Mouse (Mus musculus) forebrain, embryonic 15.5 days (tissue): Measurements from ENCODE around the gene Pygo1. TPM values are rescaled to one million over a fixed set of nuclear protein-coding genes. Genes with fewer than 3 reads are reported as not detected.
A peak's percentile ranks its signal among the peaks of the same experiment; 100 is the strongest.

Experiments used
- ATAC-seq: fragments of 200-750 bp; cut with Nextera tagmentation; replicated peaks from 2 replicates; pipeline ENCODE4 v1.8.0; 2017; ENCODE audit warnings: mild to moderate bottlenecking, moderate TSS enrichment, moderate library complexity
- H3K27ac ChIP-seq: fragments of 300-500 bp; sonication (generic); replicated peaks from 2 replicates; pipeline ENCODE4 v1.5.1; 2015; ENCODE audit warnings: mild to moderate bottlenecking, inconsistent platforms
- H3K27me3 ChIP-seq: fragments of 300-500 bp; sonication (generic); 2 replicates; pipeline ENCODE4 v1.6.1; 2015; ENCODE audit warnings: inconsistent platforms
- H3K36me3 ChIP-seq: fragments of 300-500 bp; sonication (generic); 2 replicates; pipeline ENCODE4 v1.6.1; 2015; ENCODE audit warnings: mild to moderate bottlenecking, inconsistent platforms
- H3K4me1 ChIP-seq: fragments of 300-500 bp; sonication (generic); 2 replicates; pipeline ENCODE4 v1.6.1; 2015; ENCODE audit warnings: inconsistent platforms
- H3K4me2 ChIP-seq: fragments of 300-500 bp; sonication (generic); replicated peaks from 2 replicates; pipeline ENCODE4 v1.6.1; 2015; ENCODE audit warnings: mild to moderate bottlenecking, inconsistent platforms
- H3K4me3 ChIP-seq: fragments of 300-500 bp; sonication (generic); 2 replicates; pipeline ENCODE4 v1.5.1; 2015; ENCODE audit warnings: mild to moderate bottlenecking, inconsistent platforms
- H3K9ac ChIP-seq: fragments of 300-500 bp; sonication (generic); replicated peaks from 2 replicates; pipeline ENCODE4 v1.6.1; 2015; ENCODE audit warnings: mild to moderate bottlenecking, inconsistent platforms
- H3K9me3 ChIP-seq: fragments of 300-500 bp; sonication (generic); 2 replicates; pipeline ENCODE4 v1.6.1; 2016; ENCODE audit warnings: inconsistent platforms
- WGBS: fragments of 180-500 bp; shearing (Covaris S2); methylation state at CpG from one replicate; pipeline ENCODE4 v1.1.7; 2015; ENCODE audit warnings: mixed read lengths; 5-methylcytosine and 5-hydroxymethylcytosine counted together
- polyA plus RNA-seq: library from polyadenylated mRNA; unstranded; fragments of >200 nt; fragmentation: Nextera tagmentation; extraction: Ambion mirVana; gene quantifications from 2 replicates; pipeline ENCODE4 v1.2.1, GENCODE M21; 2015

Pygo1 gene
- polyA plus RNA-seq, 1 experiment from 2014 or later = 15.4 TPM

- no peak overlapping the region for H3K27ac ChIP-seq
- no peak for ATAC-seq
- H3K4me1 ChIP-seq = no peaks in the 10 kb centered on the region
- 93% methylated on average over 13 of the region's 13 CpGs for WGBS
- H3K9me3 ChIP-seq = no peaks in the 10 kb centered on the region
- no peak overlapping the region for H3K4me3 ChIP-seq
- H3K9ac ChIP-seq = no peak overlapping the region
- no peak overlapping the region for H3K4me2 ChIP-seq
- H3K27me3 ChIP-seq = no peaks in the 10 kb centered on the region
- peaks cover 26% of the 10 kb centered on the region for H3K36me3 ChIP-seq
These were observed 18.8 kb downstream of the Pygo1 start for GRCm38 (mm10) chr9:72944286-72944685.

DNA sequence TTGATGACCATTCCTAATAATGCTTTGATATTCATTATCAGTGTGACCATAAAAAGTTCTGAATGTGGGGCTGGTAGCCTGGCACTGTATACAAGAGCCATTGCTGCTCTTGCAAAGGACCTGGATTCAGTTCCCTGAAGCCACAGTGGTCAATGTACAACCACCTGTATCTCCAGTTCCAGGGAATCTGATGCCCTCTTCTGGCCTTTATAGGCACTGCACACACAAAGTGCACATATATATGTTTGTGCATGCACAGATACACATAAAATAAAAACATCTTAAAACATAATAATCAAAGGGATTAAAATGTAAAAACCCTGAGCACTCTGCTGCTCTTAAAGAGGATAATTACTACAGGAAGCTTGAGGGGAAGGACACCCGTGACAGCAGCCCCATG, 21.6 kb downstream of the Pygo1 start:
- H3K9ac ChIP-seq = no peak overlapping the region
- no peak for ATAC-seq
- H3K27ac ChIP-seq = no peak overlapping the region
- H3K4me3 ChIP-seq = no peak overlapping the region
- H3K4me1 ChIP-seq = no peaks in the 10 kb centered on the region
- H3K36me3 ChIP-seq = peaks cover 26% of the 10 kb centered on the region
- H3K4me2 ChIP-seq = no peak overlapping the region
- no peaks in the 10 kb centered on the region for H3K27me3 ChIP-seq
- WGBS = 100% methylated on average over 1 of the region's 1 CpGs
- no peaks in the 10 kb centered on the region for H3K9me3 ChIP-seq

DNA sequence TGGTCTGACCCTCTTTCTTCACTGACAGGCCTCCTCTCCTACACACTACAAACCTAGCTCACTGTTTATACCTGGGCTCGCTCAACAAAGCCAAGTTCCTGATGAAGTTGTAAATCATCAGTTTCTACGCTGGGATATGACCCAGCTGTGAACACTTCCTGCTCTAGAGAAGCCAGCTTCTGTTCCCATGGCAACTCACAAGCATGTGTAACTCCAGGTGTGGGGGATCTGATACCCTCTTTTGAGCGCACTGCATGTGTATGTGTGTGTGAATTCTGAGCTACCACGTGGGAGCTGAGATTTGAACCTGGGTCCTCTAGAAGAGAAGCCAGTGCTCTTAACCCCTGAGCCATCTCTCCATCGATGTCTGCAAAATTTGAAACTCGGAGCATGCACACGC, 24.1 kb downstream of the Pygo1 start:
- ATAC-seq = no peak
- no peak overlapping the region for H3K4me3 ChIP-seq
- H3K36me3 ChIP-seq = peaks cover 25% of the 10 kb centered on the region
- 0 out of 2 replicates have a peak overlapping the region, but pooled peaks have one; percentile 14 for H3K27ac ChIP-seq
- H3K4me1 ChIP-seq = no peaks in the 10 kb centered on the region
- H3K9ac ChIP-seq = no peak overlapping the region
- 78% methylated on average over 7 of the region's 7 CpGs for WGBS
- no peak overlapping the region for H3K4me2 ChIP-seq
- H3K27me3 ChIP-seq = no peaks in the 10 kb centered on the region
- no peaks in the 10 kb centered on the region for H3K9me3 ChIP-seq

DNA sequence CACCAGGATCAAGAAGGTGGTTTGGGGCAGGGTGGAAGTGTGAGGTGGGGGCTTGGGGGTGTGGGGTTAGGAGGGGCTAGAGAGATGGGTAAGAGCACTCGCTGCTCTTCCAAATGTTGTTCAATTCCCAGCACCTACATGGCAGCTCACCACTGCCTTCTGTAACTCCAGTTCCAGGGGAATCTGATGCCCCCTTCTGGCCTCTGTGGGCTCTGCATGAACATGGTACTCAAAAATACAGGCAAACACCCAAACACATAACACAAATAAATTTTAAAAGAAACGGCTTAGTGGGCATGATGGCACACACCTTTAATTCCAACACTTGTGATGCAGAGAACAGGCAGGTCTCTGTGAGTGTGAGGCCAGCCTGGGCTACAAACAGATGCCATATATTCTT, 29.3 kb downstream of the Pygo1 start:
- no peak overlapping the region for H3K4me2 ChIP-seq
- no peak overlapping the region for H3K9ac ChIP-seq
- H3K27me3 ChIP-seq = no peaks in the 10 kb centered on the region
- H3K4me3 ChIP-seq = no peak overlapping the region
- WGBS = 57% methylated on average over 2 of the region's 2 CpGs
- no peaks in the 10 kb centered on the region for H3K36me3 ChIP-seq
- peaks cover 12% of the 10 kb centered on the region for H3K4me1 ChIP-seq
- H3K9me3 ChIP-seq = no peaks in the 10 kb centered on the region
- ATAC-seq = no peak
- no peak overlapping the region for H3K27ac ChIP-seq

DNA sequence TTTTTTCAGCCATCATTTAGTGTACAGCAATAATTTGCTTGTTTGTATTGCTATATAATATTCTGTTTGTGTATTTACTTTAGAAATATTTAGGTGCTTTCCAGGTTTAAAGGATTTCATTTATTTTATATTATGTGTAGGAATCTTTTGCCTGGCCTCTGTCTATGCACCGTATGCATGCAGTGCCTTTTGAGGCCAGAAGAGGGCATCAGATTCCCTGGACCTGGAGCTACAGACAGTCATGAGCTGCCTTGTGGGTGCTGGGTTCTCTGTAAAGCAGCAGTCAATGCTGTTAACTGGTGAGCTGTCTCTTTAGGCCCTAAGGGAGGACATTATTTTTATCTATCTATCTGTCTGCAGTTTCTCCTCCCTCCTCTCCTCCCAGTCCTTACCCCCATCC, 30.1 kb downstream of the Pygo1 start:
- no peak overlapping the region for H3K4me2 ChIP-seq
- ATAC-seq = no peak

GRCm38 (mm10) chr9:72958521-72959450, 33.3 kb downstream of the Pygo1 start, which contains the start of the genes Dyx1c1 and Gm44503:
Gene Dyx1c1 (plus strand): TSS chr9:72958785.
Gene Gm44503 (plus strand): TSS chr9:72958852.
- Histone ChIP-seq H3K4me1 (peaks cover 12% of the 10 kb centered on the region), H3K9ac (peak within 1 kb of the TSS; percentile 49), H3K4me3 (peak within 1 kb of the TSS; percentile 61), H3K27me3 (no peaks in the 10 kb centered on the region), H3K4me2 (peak within 1 kb of the TSS; percentile 56), H3K27ac (peak within 1 kb of the TSS; percentile 63), H3K36me3 (no peaks in the 10 kb centered on the region), H3K9me3 (no peaks in the 10 kb centered on the region)
- 1% methylated on average over 43 of the region's 43 CpGs for WGBS
- peak; percentile 95 for ATAC-seq

More for the DNA sequence above, 30.1 kb downstream of the Pygo1 start:
- Histone ChIP-seq H3K4me1 (peaks cover 12% of the 10 kb centered on the region), H3K36me3 (no peaks in the 10 kb centered on the region), H3K27me3 (no peaks in the 10 kb centered on the region), H3K9ac (no peak overlapping the region), H3K9me3 (no peaks in the 10 kb centered on the region), H3K27ac (no peak overlapping the region), H3K4me3 (no peak overlapping the region)
- WGBS = 21% methylated on average over 1 of the region's 1 CpGs

DNA sequence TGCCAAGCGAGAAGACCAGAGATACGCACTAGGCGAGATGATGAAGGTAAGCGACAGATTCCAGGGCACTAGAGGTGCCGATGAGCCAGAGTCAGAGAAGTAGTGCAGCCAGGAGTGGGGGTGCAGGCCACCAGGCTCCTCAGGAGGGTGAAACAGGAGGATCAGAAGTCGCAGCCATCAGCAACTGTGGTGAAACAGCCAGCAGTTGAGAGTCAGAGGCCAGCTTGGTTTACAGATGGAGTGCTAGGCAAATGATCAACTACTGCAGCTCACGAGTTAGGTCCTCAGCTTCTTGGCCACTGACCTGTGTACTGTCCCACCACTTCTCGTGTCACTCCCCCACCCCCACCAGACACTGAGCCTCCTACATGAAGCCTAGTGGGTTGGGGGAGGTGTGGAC, 35.9 kb downstream of the Pygo1 start:
- WGBS = 70% methylated on average over 8 of the region's 8 CpGs
- H3K27ac ChIP-seq = no peak overlapping the region

GRCm38 (mm10) chr9:72961959-72962358, 36.5 kb downstream of the Pygo1 start:
- no peak overlapping the region for H3K4me3 ChIP-seq
- no peak overlapping the region for H3K4me2 ChIP-seq
- H3K9ac ChIP-seq = no peak overlapping the region
- 80% methylated on average over 15 of the region's 15 CpGs for WGBS
- no peaks in the 10 kb centered on the region for H3K36me3 ChIP-seq
- H3K4me1 ChIP-seq = peaks cover 12% of the 10 kb centered on the region
- no peaks in the 10 kb centered on the region for H3K9me3 ChIP-seq
- H3K27me3 ChIP-seq = no peaks in the 10 kb centered on the region
- no peak for ATAC-seq
- H3K27ac ChIP-seq = no peak overlapping the region

More for the DNA sequence above, 35.9 kb downstream of the Pygo1 start:
- ATAC-seq = no peak
- Histone ChIP-seq H3K27me3 (no peaks in the 10 kb centered on the region), H3K4me1 (peaks cover 12% of the 10 kb centered on the region), H3K9ac (no peak overlapping the region), H3K36me3 (no peaks in the 10 kb centered on the region), H3K4me3 (no peak overlapping the region), H3K9me3 (no peaks in the 10 kb centered on the region), H3K4me2 (no peak overlapping the region)

DNA sequence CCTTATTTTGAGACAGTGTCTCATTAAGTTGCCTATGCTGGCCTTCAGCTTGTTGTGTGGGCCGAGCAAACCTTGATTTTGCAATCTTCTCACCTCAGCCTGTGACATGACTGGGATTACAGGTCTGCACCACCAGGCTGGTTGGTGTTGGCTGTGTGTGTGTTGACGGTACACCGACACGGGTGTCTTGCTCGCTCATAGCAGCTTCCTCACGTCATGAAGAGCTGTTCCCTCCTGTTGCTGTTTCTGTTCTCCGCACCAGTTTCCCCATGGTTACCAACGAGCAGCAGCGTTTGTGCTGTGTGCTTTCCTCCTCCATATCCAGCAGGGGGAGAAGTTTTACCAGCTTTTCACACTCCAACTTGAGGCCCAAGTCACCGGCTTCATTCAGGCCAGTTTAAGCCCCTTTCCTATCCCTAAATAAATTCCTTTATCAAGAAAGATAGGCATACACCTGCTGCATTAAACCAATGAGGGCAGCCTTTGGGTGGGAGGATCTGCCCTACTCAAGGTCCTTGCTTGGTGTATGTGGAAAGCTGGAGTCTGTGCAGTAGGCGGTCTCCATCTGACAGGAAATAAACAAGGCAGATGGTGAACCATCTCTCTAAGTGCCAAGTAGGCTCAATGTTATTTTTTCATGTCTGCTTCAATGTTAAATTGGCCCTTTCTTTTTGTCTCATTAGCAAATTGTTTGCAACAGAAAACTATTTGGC, 43.1 kb downstream of the Pygo1 start:
- no peaks in the 10 kb centered on the region for H3K9me3 ChIP-seq
- WGBS = 22% methylated on average over 11 of the region's 11 CpGs

GRCm38 (mm10) chr9:72969874-72970273, 44.4 kb downstream of the Pygo1 start:
- H3K27me3 ChIP-seq = no peaks in the 10 kb centered on the region
- H3K36me3 ChIP-seq = no peaks in the 10 kb centered on the region
- no peak overlapping the region for H3K4me3 ChIP-seq
- no peaks in the 10 kb centered on the region for H3K9me3 ChIP-seq
- no peak overlapping the region for H3K4me2 ChIP-seq
- peaks cover 10% of the 10 kb centered on the region for H3K4me1 ChIP-seq
- H3K9ac ChIP-seq = no peak overlapping the region
- 72% methylated on average over 7 of the region's 7 CpGs for WGBS
- H3K27ac ChIP-seq = peak overlapping the region; percentile 75; the same call in 1 of the 2 replicates
- ATAC-seq = no peak

More for the DNA sequence above, 43.1 kb downstream of the Pygo1 start:
- Histone ChIP-seq H3K9ac (no peak overlapping the region), H3K4me3 (no peak overlapping the region), H3K4me2 (0 out of 2 replicates have a peak overlapping the region, but pooled peaks have one; percentile 23), H3K36me3 (no peaks in the 10 kb centered on the region), H3K27ac (peak overlapping the region; percentile 78), H3K4me1 (peaks cover 10% of the 10 kb centered on the region), H3K27me3 (no peaks in the 10 kb centered on the region)
- ATAC-seq = peak; percentile 91

- Histone ChIP-seq H3K27ac (no peak overlapping the region), H3K4me2 (no peak overlapping the region), H3K27me3 (no peaks in the 10 kb centered on the region), H3K9ac (no peak overlapping the region), H3K4me3 (no peak overlapping the region), H3K9me3 (no peaks in the 10 kb centered on the region), H3K4me1 (peaks cover 10% of the 10 kb centered on the region), H3K36me3 (no peaks in the 10 kb centered on the region)
- ATAC-seq = no peak
- 74% methylated on average over 5 of the region's 5 CpGs for WGBS
These were observed 47.0 kb downstream of the Pygo1 start for GRCm38 (mm10) chr9:72972435-72972834.

DNA sequence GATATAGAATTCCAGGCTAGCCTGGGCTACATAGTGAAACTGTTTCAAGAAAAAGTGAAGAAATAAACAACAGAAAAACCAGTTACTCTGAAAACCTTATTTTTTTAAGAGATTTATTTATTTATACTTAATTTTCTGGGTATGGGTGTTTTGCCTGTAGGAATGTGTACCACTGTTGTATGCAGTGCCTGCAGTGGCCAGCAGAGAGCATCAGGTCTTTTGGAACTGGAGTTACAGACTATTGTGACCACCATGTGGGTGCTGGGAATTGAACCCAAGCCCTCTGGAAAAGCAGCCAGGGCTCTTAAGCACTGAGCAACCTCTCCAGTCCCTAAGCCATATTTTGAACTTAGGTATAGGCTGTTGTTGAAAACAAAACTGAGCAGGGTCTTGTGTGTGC, 47.5 kb downstream of the Pygo1 start:
- Histone ChIP-seq H3K27me3 (no peaks in the 10 kb centered on the region), H3K4me1 (peaks cover 7% of the 10 kb centered on the region), H3K9ac (no peak overlapping the region), H3K27ac (no peak overlapping the region), H3K4me3 (no peak overlapping the region), H3K9me3 (no peaks in the 10 kb centered on the region), H3K36me3 (no peaks in the 10 kb centered on the region), H3K4me2 (no peak overlapping the region)
- no peak for ATAC-seq
